Mouse (Mus musculus) CH12.LX (cell line): ENCODE results near the gene Capza1.

Source experiments
- CTCF ChIP-seq, 2 experiments: IDR thresholded peaks in 1 of 2; conservative IDR thresholded peaks in 1 of 2; 2 replicates each; pipeline ENCODE4 v1.5.1; 2011 to 2012; ENCODE audit warnings: low read depth in 2 of 2, low read length in 2 of 2, improper control_type of control experiment in 1 of 2, inconsistent platforms in 1 of 2, mild to moderate bottlenecking in 1 of 2, moderate library complexity in 1 of 2
- E2F4 ChIP-seq: IDR thresholded peaks from 2 replicates; pipeline ENCODE4 v1.6.1; 2011; ENCODE audit warnings: low read depth, low read length, improper control_type of control experiment; ENCODE audit not compliant: insufficient replicate concordance
- EP300 ChIP-seq: IDR thresholded peaks from 2 replicates; pipeline ENCODE4 v1.6.1; 2011; ENCODE audit warnings: low read length, improper control_type of control experiment
- NRF1 ChIP-seq: IDR thresholded peaks from 2 replicates; pipeline ENCODE4 v1.6.1; 2014; ENCODE audit warnings: low read depth, mild to moderate bottlenecking, inconsistent platforms, low read length, improper control_type of control experiment, moderate library complexity
- USF1 ChIP-seq: IDR thresholded peaks from 2 replicates; pipeline ENCODE4 v1.6.1; 2014; ENCODE audit warnings: low read depth, mild to moderate bottlenecking, inconsistent platforms, low read length, improper control_type of control experiment

GRCm38 (mm10) chr3:104773301-104773700, 91.0 kb downstream of the Capza1 start:
- no peak for TF ChIP-seq USF1
- no peak for TF ChIP-seq E2F4
- TF ChIP-seq NRF1 = no peak
- TF ChIP-seq EP300 = no peak
- no peak for TF ChIP-seq CTCF (conservative IDR thresholded peaks at IDR 0.05 in 1 of 2, IDR thresholded peaks at IDR 0.05 in 1 of 2; ENCODE audit: low read depth in 2 of 2, low read length in 2 of 2)
